20 mouse cellular contexts compared by ENCODE assay signal in genomic region chr11:86769884-86770283, GRCm38 (mm10). TPM values are rescaled to one million over a fixed set of nuclear protein-coding genes. Genes with fewer than 3 reads are reported as not detected.
DNase-seq lines count a peak whose midpoint lies in the region; TF ChIP-seq lines count a peak whose summit lies in the region.
"Had no signal": no experiment of that assay in that cellular context is flagged by ENCODE, and none has a peak within 500 bp of the region (broad histone marks: within the 10 kb centered on the region; RNA-seq: fewer than 3 reads in every experiment).

No protein-coding gene starts in this region.

- no peaks in the 10 kb centered on the region for H3K27me3 ChIP-seq in kidney, adult 2 months (replicated peaks; ENCODE audit: control insufficient read depth, insufficient read depth, low read length)
- H3K27me3 ChIP-seq: CH12.LX; forebrain, embryonic 13.5 days; hindbrain, embryonic 13.5 days; Patski had no signal

- TF ChIP-seq POLR2A in kidney, adult 2 months (IDR thresholded peaks at IDR 0.05; ENCODE audit: low read depth, low read length) = no peak

- WGBS in kidney, adult 2 months = 74% methylated on average over 4 of the region's 4 CpGs

- no peak for TF ChIP-seq CTCF in kidney, adult 2 months (conservative IDR thresholded peaks at IDR 0.05; ENCODE audit: insufficient read depth, insufficient read length, low read depth, low read length)

- no peak overlapping the region for H3K27ac ChIP-seq in kidney, adult 2 months (ENCODE audit: insufficient read depth, low read depth, low read length)
- H3K27ac ChIP-seq: embryonic facial prominence, embryonic 10.5 days; forebrain, embryonic 13.5 days; gastrocnemius, adult 2 months; heart, embryonic 10.5 days; hindbrain, embryonic 13.5 days had no signal

- peaks cover 4% of the 10 kb centered on the region; the same call in 1 of the 2 replicates for H3K36me3 ChIP-seq in kidney, adult 2 months (ENCODE audit: control insufficient read depth, insufficient read depth, low read length)

- DNase-seq in kidney, adult 2 months = peak; percentile 59
- no peak for DNase-seq in kidney, adult 11 months
- DNase-seq in kidney, postnatal 36 days = peak; percentile 28 to 48
- no peak for DNase-seq in kidney, postnatal 4 days
- DNase-seq in lung, postnatal 10 days = peak; percentile 43
- peak; percentile 71 for DNase-seq in lung, postnatal 36 days
- DNase-seq in cerebellum, adult 11-12 months = no peak
- DNase-seq: adrenal gland, postnatal 14 days; cerebellum, adult 18-20 months; cerebellum, postnatal 10 days; forebrain, postnatal 0 days; gastrocnemius, adult 2 months; gastrocnemius, postnatal 36 days; heart, postnatal 14 days had no signal

- no peak overlapping the region for H3K4me3 ChIP-seq in kidney, adult 2 months (ENCODE audit: insufficient read depth, low read depth, low read length)
- H3K4me3 ChIP-seq: embryonic facial prominence, embryonic 10.5 days; forebrain, embryonic 13.5 days; gastrocnemius, adult 2 months; heart, embryonic 10.5 days; hindbrain, embryonic 13.5 days had no signal

- no peaks in the 10 kb centered on the region for H3K4me1 ChIP-seq in kidney, adult 2 months (ENCODE audit: control insufficient read depth, insufficient read depth, low read length)
- H3K4me1 ChIP-seq: embryonic facial prominence, embryonic 10.5 days; forebrain, embryonic 13.5 days; heart, embryonic 10.5 days; hindbrain, embryonic 13.5 days had no signal

RNA-seq across cellular contexts. Expression of gene Cltc, which starts 12.5 kb away (rescaled TPM):
- polyA plus RNA-seq in kidney, adult 2 months (2012; rRNA removed) = 94.4 and 107 TPM in 2 replicates

RNA-seq across cellular contexts. Expression of gene Dhx40, which starts 37.7 kb away (rescaled TPM):
- polyA plus RNA-seq in kidney, adult 2 months (2012; rRNA removed) = 6.5 and 10.0 TPM in 2 replicates

Comparison
In these comparisons a context has a peak if more than half of its experiments do, and no peak if none do; other contexts are left out.
1. DNase-seq: peak in kidney, adult 2 months (single experiment), kidney, postnatal 36 days (2 of 2), lung, postnatal 10 days (single experiment) and lung, postnatal 36 days (single experiment); none in kidney, adult 11 months (single experiment), kidney, postnatal 4 days (0 of 2) and cerebellum, adult 11-12 months (single experiment).